Mouse (Mus musculus): Measurements from ENCODE around the gene Ifna7. TPM values are rescaled to one million over a fixed set of nuclear protein-coding genes. Genes with fewer than 3 reads are reported as not detected.
"Not testable (repeated sequence)": the region's sequence is repeated elsewhere in the genome, so short reads cannot be mapped to it uniquely, and the experiment has no call there.

The Ifna7 gene
- total and polyA plus RNA-seq, 3 experiments, result not detected

DNA sequence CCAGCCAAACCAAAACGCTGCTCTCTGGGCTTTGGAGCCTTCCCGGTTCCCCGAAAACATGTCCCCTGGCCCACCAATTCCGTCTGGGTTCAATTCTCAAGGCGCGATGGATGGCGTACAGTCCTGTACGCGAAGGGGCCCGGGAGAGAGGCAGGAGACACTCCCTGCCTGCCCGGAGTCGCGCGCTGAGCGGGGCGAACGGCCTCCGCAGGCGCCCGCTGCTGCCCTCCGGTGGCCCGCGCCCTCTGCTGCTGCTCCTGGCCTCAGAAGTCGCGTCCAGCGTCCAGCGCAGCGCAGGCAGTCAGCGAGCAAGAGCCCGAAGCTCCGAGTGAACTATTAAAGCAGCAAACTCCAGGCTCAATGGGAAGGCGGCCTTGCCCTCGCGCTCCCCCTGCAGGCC, 10.3 kb upstream of the Ifna7 start:
- H3K36me3 ChIP-seq (ENCODE audit: control insufficient read depth, insufficient read depth, low read length); H3K4me3 ChIP-seq; H3K4me1 ChIP-seq (ENCODE audit: control insufficient read depth, insufficient read depth, low read length); H3K79me2 ChIP-seq (replicated peaks; ENCODE audit: control insufficient read depth, insufficient read depth, low read length); intact Hi-C loops (cut with DNase I); H3K27me3 ChIP-seq (ENCODE audit: control insufficient read depth, insufficient read depth, low read length); H3K27ac ChIP-seq: not testable (repeated sequence)
- H3K9ac ChIP-seq (ENCODE audit: low read depth, low read length), result peak overlapping the region; percentile 59; the same call in 1 of the 2 replicates
- WGBS, result 0% methylated on average over 17 of the region's 34 CpGs
- peak; percentile 34 for TF ChIP-seq CTCF (IDR thresholded peaks at IDR 0.05)
- DNase-seq, result peak; percentile 54 to 55

- Histone ChIP-seq H3K4me1 (ENCODE audit: control insufficient read depth, insufficient read depth, low read length) (no peaks in the 10 kb centered on the region), H3K9ac (ENCODE audit: low read depth, low read length) (no peak within 1 kb of the TSS), H3K4me3 (no peak within 1 kb of the TSS), H3K36me3 (ENCODE audit: control insufficient read depth, insufficient read depth, low read length) (no peaks in the 10 kb centered on the region), H3K27ac (no peak within 1 kb of the TSS), H3K79me2 (replicated peaks; ENCODE audit: control insufficient read depth, insufficient read depth, low read length) (no peaks in the 10 kb centered on the region), H3K27me3 (ENCODE audit: control insufficient read depth, insufficient read depth, low read length) (no peaks in the 10 kb centered on the region)
- no peak for DNase-seq
- intact Hi-C loops (cut with DNase I), result loop anchor here (5.0 kb wide), 1 partner anchor 137 kb away; the partner anchor contains the start of gene Ifna2
- 73% methylated on average over 1 of the region's 1 CpGs for WGBS
- TF ChIP-seq CTCF (IDR thresholded peaks at IDR 0.05) (no peak), POLR2A (IDR thresholded peaks at IDR 0.05; ENCODE audit: insufficient read depth, low read depth, low read length) (no peak), EP300 (IDR thresholded peaks at IDR 0.05; ENCODE audit: insufficient read depth, low read depth, low read length) (no peak)
These were observed 3.6 kb downstream of the Ifna7 start, which contains the start of gene Ifna11 for GRCm38 (mm10) chr4:88819659-88820058. Ifna11 (plus strand) TSS chr4:88819959.

DNA sequence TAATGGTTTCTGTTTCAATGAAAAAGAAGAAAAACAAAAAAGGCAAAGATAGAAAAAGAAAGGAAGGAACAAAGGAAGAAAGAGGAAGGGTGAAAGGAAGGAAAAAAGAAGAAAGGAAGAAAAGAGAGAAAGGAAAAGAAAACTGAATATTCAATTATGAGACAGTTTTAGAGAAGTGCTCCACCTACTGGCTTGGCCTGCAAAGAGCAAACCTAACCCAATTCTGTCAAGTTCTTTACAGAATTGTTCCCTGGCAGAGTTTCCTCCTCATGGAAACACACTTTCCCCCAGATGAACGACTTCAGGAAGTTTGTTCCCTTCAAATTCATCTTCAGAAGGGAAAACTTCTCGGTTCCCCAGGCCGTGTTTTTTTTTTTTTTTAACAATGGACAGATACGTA, 7.0 kb downstream of the Ifna7 start:
- Histone ChIP-seq H3K36me3 (ENCODE audit: control insufficient read depth, insufficient read depth, low read length) (no peaks in the 10 kb centered on the region), H3K4me3 (no peak overlapping the region), H3K9ac (ENCODE audit: low read depth, low read length) (no peak overlapping the region), H3K27ac (no peak overlapping the region), H3K27me3 (ENCODE audit: control insufficient read depth, insufficient read depth, low read length) (no peaks in the 10 kb centered on the region), H3K79me2 (replicated peaks; ENCODE audit: control insufficient read depth, insufficient read depth, low read length) (no peaks in the 10 kb centered on the region), H3K4me1 (ENCODE audit: control insufficient read depth, insufficient read depth, low read length) (no peaks in the 10 kb centered on the region)
- intact Hi-C loops (cut with DNase I), result loop anchor here (5.0 kb wide), 1 partner anchor 141 kb away; the partner anchor contains the start of gene Ifna2
- WGBS, result 20% methylated on average over 4 of the region's 4 CpGs
- peak; percentile 67 for TF ChIP-seq CTCF (IDR thresholded peaks at IDR 0.05)
- TF ChIP-seq POLR2A (IDR thresholded peaks at IDR 0.05; ENCODE audit: insufficient read depth, low read depth, low read length), result no peak
- TF ChIP-seq EP300 (IDR thresholded peaks at IDR 0.05; ENCODE audit: insufficient read depth, low read depth, low read length), result no peak
- no peak for DNase-seq

DNA sequence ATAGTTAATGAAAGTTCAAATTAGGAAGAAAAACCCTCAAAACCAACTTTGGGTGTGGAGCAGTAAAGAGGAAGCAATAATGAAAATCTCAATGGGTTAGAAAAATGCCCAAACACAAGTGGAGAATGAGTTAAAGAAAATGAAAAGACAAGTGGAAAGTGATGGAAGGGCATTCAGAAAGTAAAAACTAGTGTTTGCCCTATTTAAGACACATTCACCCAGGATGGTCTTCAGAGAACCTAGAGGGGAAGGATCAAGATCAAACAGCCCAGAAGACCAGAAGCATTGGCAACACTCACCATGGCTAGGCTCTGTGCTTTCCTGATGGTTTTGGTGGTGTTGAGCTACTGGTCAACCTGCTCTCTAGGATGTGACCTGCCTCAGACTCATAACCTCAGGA, 11.1 kb downstream of the Ifna7 start, which contains the start of gene Ifna6:
Gene Ifna6, plus strand, starts transcription at position 301 of the 400 bp plus-strand sequence.
- DNase-seq; H3K4me3 ChIP-seq; H3K9ac ChIP-seq (ENCODE audit: low read depth, low read length); H3K27ac ChIP-seq; H3K36me3 ChIP-seq (ENCODE audit: control insufficient read depth, insufficient read depth, low read length); intact Hi-C loops (cut with DNase I); H3K27me3 ChIP-seq (ENCODE audit: control insufficient read depth, insufficient read depth, low read length); H3K79me2 ChIP-seq (replicated peaks; ENCODE audit: control insufficient read depth, insufficient read depth, low read length); H3K4me1 ChIP-seq (ENCODE audit: control insufficient read depth, insufficient read depth, low read length): not testable (repeated sequence)

- no peak overlapping the region for H3K9ac ChIP-seq (ENCODE audit: low read depth, low read length)
- TF ChIP-seq CTCF (IDR thresholded peaks at IDR 0.05), result peak; percentile 73
- TF ChIP-seq POLR2A (IDR thresholded peaks at IDR 0.05; ENCODE audit: insufficient read depth, low read depth, low read length), result no peak
- no peaks in the 10 kb centered on the region for H3K4me1 ChIP-seq (ENCODE audit: control insufficient read depth, insufficient read depth, low read length)
- no peaks in the 10 kb centered on the region for H3K79me2 ChIP-seq (replicated peaks; ENCODE audit: control insufficient read depth, insufficient read depth, low read length)
- H3K4me3 ChIP-seq, result no peak overlapping the region
- H3K36me3 ChIP-seq (ENCODE audit: control insufficient read depth, insufficient read depth, low read length), result no peaks in the 10 kb centered on the region
- H3K27ac ChIP-seq, result no peak overlapping the region
- 13% methylated on average over 4 of the region's 4 CpGs for WGBS
- H3K27me3 ChIP-seq (ENCODE audit: control insufficient read depth, insufficient read depth, low read length), result no peaks in the 10 kb centered on the region; the same call in 1 of the 2 replicates
- intact Hi-C loops (cut with DNase I), result no loop called here
- DNase-seq, result no peak
These were observed 14.5 kb downstream of the Ifna7 start for GRCm38 (mm10) chr4:88830523-88830922.

DNA sequence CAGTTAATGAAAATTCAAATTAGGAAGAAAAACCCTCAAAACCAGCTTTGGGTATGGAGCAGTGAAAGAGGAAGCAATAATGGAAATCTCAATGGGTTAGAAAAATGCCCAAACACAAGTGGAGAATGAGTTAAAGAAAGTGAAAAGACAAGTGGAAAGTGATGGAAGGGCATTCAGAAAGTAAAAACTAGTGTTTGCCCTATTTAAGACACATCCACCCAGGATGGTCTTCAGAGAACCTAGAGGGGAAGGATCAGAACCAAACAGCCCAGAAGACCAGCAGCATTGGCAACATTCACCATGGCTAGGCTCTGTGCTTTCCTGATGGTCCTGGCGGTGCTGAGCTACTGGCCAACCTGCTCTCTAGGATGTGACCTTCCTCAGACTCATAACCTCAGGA, 19.2 kb downstream of the Ifna7 start, which contains the start of gene Ifna5:
Gene Ifna5, plus strand, starts transcription at position 301 of the 400 bp plus-strand sequence.
- H3K79me2 ChIP-seq (replicated peaks; ENCODE audit: control insufficient read depth, insufficient read depth, low read length); H3K4me1 ChIP-seq (ENCODE audit: control insufficient read depth, insufficient read depth, low read length); H3K4me3 ChIP-seq; intact Hi-C loops (cut with DNase I); H3K27me3 ChIP-seq (ENCODE audit: control insufficient read depth, insufficient read depth, low read length); H3K36me3 ChIP-seq (ENCODE audit: control insufficient read depth, insufficient read depth, low read length); H3K9ac ChIP-seq (ENCODE audit: low read depth, low read length); DNase-seq; H3K27ac ChIP-seq: not testable (repeated sequence)
- WGBS, result 65% methylated on average over 1 of the region's 1 CpGs

GRCm38 (mm10) chr4:88838828-88839227, 22.8 kb downstream of the Ifna7 start:
- 33% methylated on average over 3 of the region's 3 CpGs for WGBS
- intact Hi-C loops (cut with DNase I), result no loop called here
- H3K27ac ChIP-seq, result no peak overlapping the region
- no peak overlapping the region for H3K9ac ChIP-seq (ENCODE audit: low read depth, low read length)
- no peaks in the 10 kb centered on the region for H3K79me2 ChIP-seq (replicated peaks; ENCODE audit: control insufficient read depth, insufficient read depth, low read length)
- no peaks in the 10 kb centered on the region; the same call in 1 of the 2 replicates for H3K27me3 ChIP-seq (ENCODE audit: control insufficient read depth, insufficient read depth, low read length)
- no peaks in the 10 kb centered on the region for H3K36me3 ChIP-seq (ENCODE audit: control insufficient read depth, insufficient read depth, low read length)
- no peaks in the 10 kb centered on the region for H3K4me1 ChIP-seq (ENCODE audit: control insufficient read depth, insufficient read depth, low read length)
- TF ChIP-seq POLR2A (IDR thresholded peaks at IDR 0.05; ENCODE audit: insufficient read depth, low read depth, low read length) (no peak), CTCF (IDR thresholded peaks at IDR 0.05) (peak; percentile 72), EP300 (IDR thresholded peaks at IDR 0.05; ENCODE audit: insufficient read depth, low read depth, low read length) (no peak)
- DNase-seq, result no peak
- H3K4me3 ChIP-seq, result no peak overlapping the region
